Mouse (Mus musculus): ENCODE measurements around the gene Fbxo34. TPM values are rescaled to one million over a fixed set of nuclear protein-coding genes. Genes with fewer than 3 reads are reported as not detected.
A peak's percentile ranks its signal among the peaks of the same experiment; 100 is the strongest.

Fbxo34 gene
- polyA plus RNA-seq, 1 experiment, result 38.7 TPM

DNA sequence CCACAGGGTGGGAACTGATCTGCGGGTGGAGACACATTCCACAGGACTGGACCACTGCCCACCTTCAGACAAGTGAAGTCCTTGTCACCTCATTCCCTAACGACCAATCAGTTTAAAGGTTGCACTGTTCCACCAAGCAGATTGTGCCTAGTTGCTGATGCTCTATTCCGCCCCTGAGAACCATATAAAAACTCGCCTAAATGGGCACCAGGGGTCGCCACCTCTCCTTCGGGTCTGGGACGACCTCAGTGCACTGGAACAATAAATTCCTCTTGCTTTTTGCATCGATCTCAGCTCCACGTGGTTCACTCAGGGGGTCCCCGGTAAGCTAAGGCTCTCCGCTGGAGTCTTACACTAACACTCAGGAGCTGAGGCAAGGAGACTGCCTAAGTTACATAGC lies 124.5 kb downstream of the Fbxo34 start:
- Histone ChIP-seq H3K9me3 (replicated peaks; ENCODE audit: control insufficient read depth, insufficient read depth, low read length, poor library complexity, severe bottlenecking) (no peaks in the 10 kb centered on the region), H3K9ac (ENCODE audit: low read depth, poor library complexity, severe bottlenecking) (no peak overlapping the region), H3K27me3 (ENCODE audit: control insufficient read depth, insufficient read depth, low read length, poor library complexity, severe bottlenecking) (no peaks in the 10 kb centered on the region), H3K27ac (ENCODE audit: insufficient read depth, low read length) (peak overlapping the region; percentile 74), H3K4me1 (ENCODE audit: control insufficient read depth, insufficient read depth, low read length) (peaks cover 5% of the 10 kb centered on the region), H3K4me3 (ENCODE audit: low read depth, low read length) (no peak overlapping the region), H3K36me3 (ENCODE audit: control insufficient read depth, insufficient read depth, low read length, poor library complexity, severe bottlenecking) (no peaks in the 10 kb centered on the region)
- TF ChIP-seq CTCF (IDR thresholded peaks at IDR 0.05; ENCODE audit: low read depth, low read length), result peak; percentile 31
- TF ChIP-seq EP300 (IDR thresholded peaks at IDR 0.05; ENCODE audit: insufficient read depth, low read depth, low read length), result 0 out of 2 replicates have a peak, but pooled peaks have one; percentile 6
- TF ChIP-seq POLR2A (IDR thresholded peaks at IDR 0.05; ENCODE audit: insufficient read depth, low read length), result no peak

DNA sequence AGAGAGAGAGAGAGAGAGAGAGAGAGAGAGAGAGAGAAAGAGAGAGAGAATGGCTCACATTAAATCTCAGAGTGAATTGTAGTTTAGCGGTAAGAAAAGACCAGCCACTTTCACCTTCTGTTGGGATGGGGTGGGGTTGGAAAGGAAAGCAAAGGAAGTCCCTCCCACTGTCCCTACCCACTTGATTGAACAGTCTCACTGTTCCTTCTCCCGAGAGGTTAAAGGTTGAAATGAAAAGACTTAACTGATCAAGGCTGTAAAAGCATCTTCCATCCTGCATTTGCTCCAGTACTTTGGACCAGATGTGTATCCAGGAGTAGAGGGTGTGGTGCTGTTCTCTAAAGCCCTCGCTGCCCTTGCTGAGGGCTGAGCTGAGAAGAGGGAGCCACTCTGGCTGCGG lies 126.5 kb downstream of the Fbxo34 start:
- Histone ChIP-seq H3K4me1 (ENCODE audit: control insufficient read depth, insufficient read depth, low read length) (peaks cover 2% of the 10 kb centered on the region), H3K27me3 (ENCODE audit: control insufficient read depth, insufficient read depth, low read length, poor library complexity, severe bottlenecking) (no peaks in the 10 kb centered on the region), H3K9me3 (replicated peaks; ENCODE audit: control insufficient read depth, insufficient read depth, low read length, poor library complexity, severe bottlenecking) (no peaks in the 10 kb centered on the region), H3K9ac (ENCODE audit: low read depth, poor library complexity, severe bottlenecking) (peak overlapping the region; percentile 60; the same call in 1 of the 2 replicates), H3K27ac (ENCODE audit: insufficient read depth, low read length) (peak overlapping the region; percentile 83), H3K36me3 (ENCODE audit: control insufficient read depth, insufficient read depth, low read length, poor library complexity, severe bottlenecking) (no peaks in the 10 kb centered on the region), H3K4me3 (ENCODE audit: low read depth, low read length) (peak overlapping the region; percentile 43)
- no peak for TF ChIP-seq CTCF (IDR thresholded peaks at IDR 0.05; ENCODE audit: low read depth, low read length)
- no peak for TF ChIP-seq POLR2A (IDR thresholded peaks at IDR 0.05; ENCODE audit: insufficient read depth, low read length)
- no peak for TF ChIP-seq EP300 (IDR thresholded peaks at IDR 0.05; ENCODE audit: insufficient read depth, low read depth, low read length)

DNA sequence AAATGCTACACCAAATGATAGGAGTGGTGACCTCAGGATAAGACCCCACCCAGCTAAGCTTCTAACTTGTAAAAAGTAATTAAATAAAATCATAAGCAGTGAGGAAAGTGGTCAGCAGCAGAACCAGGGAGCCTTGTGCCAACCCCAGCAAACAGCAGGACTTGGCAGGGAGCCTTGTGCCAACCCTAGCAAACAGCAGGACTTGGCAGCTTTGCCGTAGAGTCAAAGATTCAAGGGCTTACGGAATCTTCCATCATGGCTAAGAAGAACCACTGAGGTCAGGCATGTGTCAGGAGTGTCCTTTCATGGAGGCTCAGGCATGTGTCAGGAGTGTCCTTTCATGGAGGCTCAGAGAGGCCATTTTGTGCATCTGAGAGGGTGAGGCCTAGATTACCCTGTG lies 127.9 kb downstream of the Fbxo34 start:
- Histone ChIP-seq H3K4me1 (ENCODE audit: control insufficient read depth, insufficient read depth, low read length) (peaks cover 2% of the 10 kb centered on the region), H3K9me3 (replicated peaks; ENCODE audit: control insufficient read depth, insufficient read depth, low read length, poor library complexity, severe bottlenecking) (no peaks in the 10 kb centered on the region; the same call in 1 of the 2 replicates), H3K27me3 (ENCODE audit: control insufficient read depth, insufficient read depth, low read length, poor library complexity, severe bottlenecking) (no peaks in the 10 kb centered on the region), H3K27ac (ENCODE audit: insufficient read depth, low read length) (no peak overlapping the region), H3K9ac (ENCODE audit: low read depth, poor library complexity, severe bottlenecking) (no peak overlapping the region), H3K36me3 (ENCODE audit: control insufficient read depth, insufficient read depth, low read length, poor library complexity, severe bottlenecking) (no peaks in the 10 kb centered on the region), H3K4me3 (ENCODE audit: low read depth, low read length) (no peak overlapping the region)
- no peak for TF ChIP-seq EP300 (IDR thresholded peaks at IDR 0.05; ENCODE audit: insufficient read depth, low read depth, low read length)
- no peak for TF ChIP-seq POLR2A (IDR thresholded peaks at IDR 0.05; ENCODE audit: insufficient read depth, low read length)
- no peak for TF ChIP-seq CTCF (IDR thresholded peaks at IDR 0.05; ENCODE audit: low read depth, low read length)

DNA sequence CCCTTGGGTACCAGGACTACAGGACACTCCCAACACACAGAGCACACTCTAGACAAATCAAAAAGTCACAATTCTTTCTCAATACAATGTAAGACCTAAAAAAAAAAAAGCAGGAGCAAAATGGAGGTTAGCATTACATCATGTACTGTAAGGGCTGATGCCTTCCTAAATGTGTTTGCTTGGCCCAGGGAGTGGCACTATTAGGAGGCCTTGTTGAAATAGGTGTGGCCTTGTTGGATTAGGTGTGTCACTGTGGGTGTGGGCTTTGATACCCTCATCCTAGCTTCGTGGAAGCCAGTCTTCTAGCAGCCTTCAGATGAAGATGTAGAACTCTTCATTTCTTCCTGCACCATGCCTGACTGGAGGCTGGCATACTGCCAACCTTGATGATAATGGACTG lies 131.1 kb downstream of the Fbxo34 start:
- Histone ChIP-seq H3K4me1 (ENCODE audit: control insufficient read depth, insufficient read depth, low read length) (no peaks in the 10 kb centered on the region), H3K36me3 (ENCODE audit: control insufficient read depth, insufficient read depth, low read length, poor library complexity, severe bottlenecking) (no peaks in the 10 kb centered on the region), H3K9me3 (replicated peaks; ENCODE audit: control insufficient read depth, insufficient read depth, low read length, poor library complexity, severe bottlenecking) (peaks cover 5% of the 10 kb centered on the region; the same call in 1 of the 2 replicates), H3K27me3 (ENCODE audit: control insufficient read depth, insufficient read depth, low read length, poor library complexity, severe bottlenecking) (no peaks in the 10 kb centered on the region), H3K27ac (ENCODE audit: insufficient read depth, low read length) (no peak overlapping the region; the same call in 1 of the 2 replicates), H3K4me3 (ENCODE audit: low read depth, low read length) (no peak overlapping the region), H3K9ac (ENCODE audit: low read depth, poor library complexity, severe bottlenecking) (no peak overlapping the region)
- TF ChIP-seq EP300 (IDR thresholded peaks at IDR 0.05; ENCODE audit: insufficient read depth, low read depth, low read length) (no peak), CTCF (IDR thresholded peaks at IDR 0.05; ENCODE audit: low read depth, low read length) (no peak), POLR2A (IDR thresholded peaks at IDR 0.05; ENCODE audit: insufficient read depth, low read length) (no peak)

Other genes with a start within 250 kb of the Fbxo34 start
- gene Wdhd1, start 173.6 kb upstream of the Fbxo34 start, polyA plus RNA-seq (2011; ENCODE audit: insufficient read depth, insufficient read length, low read depth, missing spikeins), result 42.7 and 55.4 TPM in 2 replicates
- gene Socs4, start 173.5 kb upstream of the Fbxo34 start, polyA plus RNA-seq (2011; ENCODE audit: insufficient read depth, insufficient read length, low read depth, missing spikeins), result 22.8 and 24.2 TPM in 2 replicates
- 204 and 215 TPM in 2 replicates for gene Mapk1ip1l, start 152.2 kb upstream of the Fbxo34 start, polyA plus RNA-seq (2011; ENCODE audit: insufficient read depth, insufficient read length, low read depth, missing spikeins)
- gene Lgals3, start 82.7 kb upstream of the Fbxo34 start, polyA plus RNA-seq (2011; ENCODE audit: insufficient read depth, insufficient read length, low read depth, missing spikeins), result 24.7 and 29.4 TPM in 2 replicates
- 132 and 141 TPM in 2 replicates for gene Dlgap5, start 32.0 kb upstream of the Fbxo34 start, polyA plus RNA-seq (2011; ENCODE audit: insufficient read depth, insufficient read length, low read depth, missing spikeins)
- 13.6 and 24.5 TPM in 2 replicates for gene Atg14, start 120.2 kb downstream of the Fbxo34 start, polyA plus RNA-seq (2011; ENCODE audit: insufficient read depth, insufficient read length, low read depth, missing spikeins)
- gene Ktn1, start 198.0 kb downstream of the Fbxo34 start, polyA plus RNA-seq (2011; ENCODE audit: insufficient read depth, insufficient read length, low read depth, missing spikeins), result 135 TPM in 2 replicates